Mouse (Mus musculus) adrenal gland, postnatal 0 days (tissue): Measurements from ENCODE around the gene Fam114a2. TPM values are rescaled to one million over a fixed set of nuclear protein-coding genes. Genes with fewer than 3 reads are reported as not detected.

Source experiments
- polyA plus RNA-seq: library from polyadenylated mRNA; unstranded; fragments of >200 nt; fragmentation: Nextera tagmentation; extraction: Ambion mirVana; gene quantifications from 2 replicates; pipeline ENCODE4 v1.2.1, GENCODE M21; 2015

The Fam114a2 gene
- 49.8 and 72.2 TPM in 2 replicates for polyA plus RNA-seq

GRCm38 (mm10) chr11:57518091-57518750 is at the start of gene Fam114a2, which contains the start of gene Mfap3:
Fam114a2 (minus strand) TSS chr11:57518617.
Mfap3 (plus strand) TSS chr11:57518664.

Other genes starting within 250 kb of the Fam114a2 start
- gene Mfap3, start within 50 bp of the Fam114a2 start, polyA plus RNA-seq: 33.7 and 34.3 TPM in 2 replicates
- 20.6 and 31.1 TPM in 2 replicates for gene Galnt10, start 126.8 kb upstream of the Fam114a2 start, polyA plus RNA-seq